Mouse (Mus musculus): ENCODE results near the gene Hmgb2.

DNA sequence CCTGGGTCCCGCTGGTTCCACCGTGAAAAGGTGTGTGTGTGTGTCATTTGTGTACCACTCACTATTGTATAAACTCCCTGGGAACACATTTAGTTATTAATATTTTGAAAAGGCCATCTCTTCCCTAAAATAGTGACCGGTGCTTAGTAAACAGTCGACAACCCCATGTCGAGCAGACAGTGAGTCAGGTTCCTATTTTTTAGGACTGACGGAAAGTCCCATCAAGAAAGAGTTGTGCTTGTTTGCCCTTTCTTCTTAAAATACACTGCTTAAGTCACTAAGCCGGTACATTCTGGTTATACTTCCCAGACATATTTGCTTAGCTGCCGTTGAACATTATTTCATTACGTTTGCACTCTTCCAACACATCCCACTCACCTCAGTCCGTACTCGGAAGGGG is 29.2 kb downstream of the Hmgb2 start:
- TF ChIP-seq GATA1 (IDR thresholded peaks at IDR 0.05; ENCODE audit: borderline replicate concordance, low read length) (no peak), FLI1 (IDR thresholded peaks at IDR 0.05; ENCODE audit: low read length) (no peak)

All from megakaryocyte, embryonic 14.5 days (primary cell).